Mouse (Mus musculus) limb, embryonic 11.5 days (tissue): ENCODE results near the gene Sohlh2. TPM values are rescaled to one million over a fixed set of nuclear protein-coding genes. Genes with fewer than 3 reads are reported as not detected.
A peak's percentile ranks its signal among the peaks of the same experiment; 100 is the strongest.

Experiments
- ATAC-seq: fragments of 200-750 bp; cut with Nextera tagmentation; 2 replicates; pipeline ENCODE4 v1.8.0; 2017; ENCODE audit warnings: low read depth; ENCODE audit not compliant: insufficient number of reproducible peaks, low FRiP score, low TSS enrichment
- DNase-seq: peaks from one replicate; pipeline ENCODE4 v3.0.0-alpha.2; 2015; ENCODE audit warnings: low spot score
- H3K27ac ChIP-seq: fragments of 300-500 bp; sonication (generic); replicated peaks from 2 replicates; pipeline ENCODE4 v1.5.1; 2014; ENCODE audit warnings: low read depth, mild to moderate bottlenecking, low read length
- H3K27me3 ChIP-seq: fragments of 300-500 bp; sonication (generic); 2 replicates; pipeline ENCODE4 v1.6.1; 2014; ENCODE audit warnings: mild to moderate bottlenecking, low read length, mixed read lengths; ENCODE audit not compliant: control insufficient read depth, insufficient read depth
- H3K36me3 ChIP-seq: fragments of 300-500 bp; sonication (generic); 2 replicates; pipeline ENCODE4 v1.6.1; 2014; ENCODE audit warnings: mild to moderate bottlenecking, low read length, moderate library complexity, mixed read lengths; ENCODE audit not compliant: control insufficient read depth, insufficient read depth
- H3K4me1 ChIP-seq: fragments of 300-500 bp; sonication (generic); 2 replicates; pipeline ENCODE4 v1.6.1; 2014; ENCODE audit warnings: low read length, mixed read lengths; ENCODE audit not compliant: control insufficient read depth, insufficient read depth
- H3K4me2 ChIP-seq: fragments of 300-500 bp; sonication (generic); 2 replicates; pipeline ENCODE4 v1.6.1; 2014; ENCODE audit warnings: low read depth, mild to moderate bottlenecking, moderate library complexity; ENCODE audit not compliant: severe bottlenecking
- H3K4me3 ChIP-seq: fragments of 300-500 bp; sonication (generic); 2 replicates; pipeline ENCODE4 v1.5.1; 2014; ENCODE audit warnings: low read depth, low read length
- H3K9ac ChIP-seq: fragments of 300-500 bp; sonication (generic); 2 replicates; pipeline ENCODE4 v1.6.1; 2014; ENCODE audit warnings: mild to moderate bottlenecking, low read length
- H3K9me3 ChIP-seq: fragments of 300-500 bp; sonication (generic); 2 replicates; pipeline ENCODE4 v1.6.1; 2016; ENCODE audit warnings: low read length; ENCODE audit not compliant: control insufficient read depth
- WGBS: fragments of 180-500 bp; shearing (Covaris S2); extraction: QIAGEN DNeasy Blood & Tissue Kit; methylation state at CpG from one replicate; pipeline ENCODE4 v1.1.7; 2014; 5-methylcytosine and 5-hydroxymethylcytosine counted together
- polyA plus RNA-seq: library from polyadenylated mRNA; unstranded; fragments of >200 nt; fragmentation: Nextera tagmentation; extraction: Ambion mirVana; gene quantifications from 2 replicates; pipeline ENCODE4 v1.2.1, GENCODE M21; 2014

Sohlh2 gene
- polyA plus RNA-seq, 1 experiment from 2014 or later = not detected

- Histone ChIP-seq H3K4me1 (no peaks in the 10 kb centered on the region), H3K9ac (no peak overlapping the region), H3K4me3 (no peak overlapping the region), H3K9me3 (no peaks in the 10 kb centered on the region), H3K27ac (no peak overlapping the region), H3K36me3 (no peaks in the 10 kb centered on the region), H3K27me3 (no peaks in the 10 kb centered on the region), H3K4me2 (no peak overlapping the region)
- DNase-seq = no peak
- 75% methylated on average over 4 of the region's 4 CpGs for WGBS
- no peak for ATAC-seq
Observed at GRCm38 (mm10) chr3:55213785-55214184, 32.0 kb downstream of the Sohlh2 start.

GRCm38 (mm10) chr3:55214413-55214812, 32.6 kb downstream of the Sohlh2 start:
- 89% methylated on average over 6 of the region's 6 CpGs for WGBS
- no peak for ATAC-seq
- Histone ChIP-seq H3K36me3 (no peaks in the 10 kb centered on the region), H3K4me3 (no peak overlapping the region), H3K9ac (no peak overlapping the region), H3K27me3 (no peaks in the 10 kb centered on the region), H3K9me3 (no peaks in the 10 kb centered on the region), H3K27ac (no peak overlapping the region), H3K4me2 (no peak overlapping the region), H3K4me1 (no peaks in the 10 kb centered on the region)
- no peak for DNase-seq

- H3K9me3 ChIP-seq = no peaks in the 10 kb centered on the region
- 0 out of 2 replicates have a peak, but pooled peaks cover 4% of the 10 kb centered on the region for H3K4me1 ChIP-seq
- H3K9ac ChIP-seq = no peak overlapping the region
- no peaks in the 10 kb centered on the region for H3K36me3 ChIP-seq
- H3K4me2 ChIP-seq = no peak overlapping the region
- no peaks in the 10 kb centered on the region; the same call in 1 of the 2 replicates for H3K27me3 ChIP-seq
- no peak overlapping the region for H3K27ac ChIP-seq
- DNase-seq = no peak
- 62% methylated on average over 2 of the region's 2 CpGs for WGBS
- H3K4me3 ChIP-seq = no peak overlapping the region
- no peak for ATAC-seq
Observed at GRCm38 (mm10) chr3:55222502-55222901, 40.7 kb downstream of the Sohlh2 start.

GRCm38 (mm10) chr3:55223862-55224261, 42.0 kb downstream of the Sohlh2 start:
- no peak overlapping the region for H3K27ac ChIP-seq
- WGBS = 86% methylated on average over 3 of the region's 3 CpGs
- no peak overlapping the region for H3K4me3 ChIP-seq
- H3K9me3 ChIP-seq = no peaks in the 10 kb centered on the region
- H3K9ac ChIP-seq = no peak overlapping the region
- no peaks in the 10 kb centered on the region for H3K36me3 ChIP-seq
- no peaks in the 10 kb centered on the region; the same call in 1 of the 2 replicates for H3K27me3 ChIP-seq
- DNase-seq (no peak), ATAC-seq (no peak)
- 0 out of 2 replicates have a peak, but pooled peaks cover 4% of the 10 kb centered on the region for H3K4me1 ChIP-seq
- no peak overlapping the region for H3K4me2 ChIP-seq

GRCm38 (mm10) chr3:55226501-55227213, 44.8 kb downstream of the Sohlh2 start:
- H3K9ac ChIP-seq = no peak overlapping the region
- no peaks in the 10 kb centered on the region; the same call in 1 of the 2 replicates for H3K27me3 ChIP-seq
- H3K4me2 ChIP-seq = no peak overlapping the region
- 0 out of 2 replicates have a peak, but pooled peaks cover 4% of the 10 kb centered on the region for H3K4me1 ChIP-seq
- peak; percentile 54; the same call in 1 of the 2 replicates for ATAC-seq
- WGBS = 27% methylated on average over 18 of the region's 18 CpGs
- DNase-seq = peak; percentile 38
- H3K9me3 ChIP-seq = no peaks in the 10 kb centered on the region
- no peaks in the 10 kb centered on the region for H3K36me3 ChIP-seq
- no peak overlapping the region for H3K4me3 ChIP-seq
- no peak overlapping the region for H3K27ac ChIP-seq

- no peaks in the 10 kb centered on the region for H3K36me3 ChIP-seq
- 38% methylated on average over 4 of the region's 4 CpGs for WGBS
- H3K9me3 ChIP-seq = no peaks in the 10 kb centered on the region
- 0 out of 2 replicates have a peak, but pooled peaks cover 4% of the 10 kb centered on the region for H3K4me1 ChIP-seq
- no peak for DNase-seq
- no peak overlapping the region for H3K9ac ChIP-seq
- H3K4me2 ChIP-seq = no peak overlapping the region
- no peak overlapping the region for H3K27ac ChIP-seq
- no peaks in the 10 kb centered on the region; the same call in 1 of the 2 replicates for H3K27me3 ChIP-seq
- no peak overlapping the region for H3K4me3 ChIP-seq
- no peak for ATAC-seq
Observed at GRCm38 (mm10) chr3:55227214-55227581, 45.4 kb downstream of the Sohlh2 start.

GRCm38 (mm10) chr3:55241730-55242421, 60.0 kb downstream of the Sohlh2 start, which contains the start of gene Dclk1:
Gene Dclk1, plus strand, starts transcription at chr3:55242364.
- Histone ChIP-seq H3K27ac (no peak within 1 kb of the TSS), H3K4me2 (peak within 1 kb of the TSS; percentile 95), H3K9me3 (no peaks in the 10 kb centered on the region), H3K4me1 (0 out of 2 replicates have a peak, but pooled peaks cover 9% of the 10 kb centered on the region), H3K4me3 (peak within 1 kb of the TSS; percentile 70), H3K9ac (peak within 1 kb of the TSS; percentile 84), H3K36me3 (no peaks in the 10 kb centered on the region), H3K27me3 (0 out of 2 replicates have a peak, but pooled peaks cover 5% of the 10 kb centered on the region)
- ATAC-seq (peak; percentile 38; the same call in 1 of the 2 replicates), DNase-seq (no peak)
- 36% methylated on average over 10 of the region's 10 CpGs for WGBS

GRCm38 (mm10) chr3:55242422-55243055, 60.7 kb downstream of the Sohlh2 start:
- Histone ChIP-seq H3K9ac (peak overlapping the region; percentile 84), H3K27ac (no peak overlapping the region), H3K9me3 (no peaks in the 10 kb centered on the region), H3K4me3 (peak overlapping the region; percentile 70), H3K27me3 (0 out of 2 replicates have a peak, but pooled peaks cover 5% of the 10 kb centered on the region), H3K4me2 (peak overlapping the region; percentile 95), H3K4me1 (0 out of 2 replicates have a peak, but pooled peaks cover 5% of the 10 kb centered on the region), H3K36me3 (no peaks in the 10 kb centered on the region)
- WGBS = under 1% methylated on average over 45 of the region's 45 CpGs
- DNase-seq (peak; percentile 85), ATAC-seq (peak; percentile 86)
